Mouse (Mus musculus): ENCODE measurements around the gene Gramd1a.

Gramd1a gene

DNA sequence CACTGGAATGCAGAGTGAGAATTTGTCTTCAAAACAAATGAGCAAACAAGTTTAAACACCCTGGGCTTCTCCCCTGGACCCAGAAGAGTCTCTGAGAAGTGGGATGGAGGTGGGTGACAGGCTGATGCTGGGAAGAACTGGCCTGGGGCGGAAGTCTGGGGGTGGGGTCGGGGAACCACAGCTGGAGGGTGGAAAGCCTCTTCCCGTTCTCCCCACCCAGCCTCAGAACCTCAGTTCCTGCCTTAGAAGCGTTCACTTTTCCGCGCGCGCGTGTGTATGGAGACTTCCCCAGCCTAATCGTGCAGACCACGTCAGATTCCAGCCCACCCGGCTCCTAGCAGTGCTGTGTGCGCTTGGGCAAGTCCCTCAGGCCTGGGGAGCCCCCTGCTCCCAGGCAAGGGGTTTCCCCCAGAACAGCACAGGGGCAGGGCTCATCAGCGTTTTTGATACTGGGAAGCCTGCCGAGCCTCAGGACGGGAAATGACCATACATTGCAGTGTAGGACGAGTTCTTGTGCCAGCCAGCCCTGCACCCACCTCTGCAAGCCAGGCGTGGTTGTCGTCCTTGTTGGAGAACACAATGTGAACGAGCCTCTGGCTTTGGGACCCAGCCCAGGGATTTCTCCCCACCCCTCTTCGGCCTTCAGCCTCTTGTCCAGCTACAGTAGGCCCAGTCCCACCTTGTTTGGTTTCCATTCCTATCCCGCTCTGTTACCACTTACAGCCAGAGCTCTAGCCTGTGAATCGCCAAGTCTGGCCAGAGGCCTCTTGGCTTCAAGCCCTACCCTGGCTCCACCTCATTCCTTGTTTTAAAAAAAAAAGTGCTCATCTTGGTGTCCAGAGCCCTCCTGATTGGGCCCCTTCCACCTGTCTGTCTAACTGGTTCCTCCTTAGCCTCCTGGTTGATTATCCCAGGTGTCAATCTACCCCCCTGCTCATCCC, 4.1 kb downstream of the Gramd1a start:
- DNase-seq (ENCODE audit: low spot score): no peak

DNA sequence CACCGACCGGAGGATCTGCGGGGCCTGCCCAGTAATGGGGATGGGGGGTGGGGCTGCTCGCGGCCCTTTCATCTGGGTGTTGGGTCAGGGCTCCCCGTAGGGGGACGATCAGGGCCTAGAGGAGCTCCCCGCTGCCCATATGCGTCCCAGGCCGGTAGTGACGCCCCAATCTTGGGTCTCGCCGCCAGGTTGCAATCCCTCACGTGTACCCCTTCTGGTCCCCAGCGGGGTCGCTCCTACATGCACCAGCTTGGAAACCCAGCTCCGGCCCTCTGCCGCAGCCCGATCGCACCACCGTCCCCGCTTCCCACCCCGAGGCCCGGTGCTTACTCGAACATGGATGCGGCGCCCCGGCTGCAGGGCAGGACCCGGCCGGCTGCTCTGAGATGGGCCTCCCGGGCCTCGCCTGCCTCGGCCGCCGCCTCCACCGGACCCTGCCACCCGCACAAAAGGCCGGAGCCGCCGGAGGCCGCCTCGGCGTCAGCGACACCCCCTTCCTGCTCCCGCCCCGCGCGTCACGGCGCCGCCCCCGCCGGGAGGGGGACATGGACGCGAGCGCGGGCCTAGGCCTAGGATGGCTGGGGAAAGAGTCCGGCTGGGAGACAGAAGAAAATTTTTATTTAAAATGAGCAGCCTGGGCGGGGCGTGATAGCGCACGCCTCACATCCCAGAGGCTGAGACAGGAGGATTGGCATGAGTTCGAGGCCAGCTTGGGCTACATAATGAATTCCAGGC, 5.0 kb downstream of the Gramd1a start:
- peak; percentile 67 for DNase-seq (ENCODE audit: low spot score)

DNA sequence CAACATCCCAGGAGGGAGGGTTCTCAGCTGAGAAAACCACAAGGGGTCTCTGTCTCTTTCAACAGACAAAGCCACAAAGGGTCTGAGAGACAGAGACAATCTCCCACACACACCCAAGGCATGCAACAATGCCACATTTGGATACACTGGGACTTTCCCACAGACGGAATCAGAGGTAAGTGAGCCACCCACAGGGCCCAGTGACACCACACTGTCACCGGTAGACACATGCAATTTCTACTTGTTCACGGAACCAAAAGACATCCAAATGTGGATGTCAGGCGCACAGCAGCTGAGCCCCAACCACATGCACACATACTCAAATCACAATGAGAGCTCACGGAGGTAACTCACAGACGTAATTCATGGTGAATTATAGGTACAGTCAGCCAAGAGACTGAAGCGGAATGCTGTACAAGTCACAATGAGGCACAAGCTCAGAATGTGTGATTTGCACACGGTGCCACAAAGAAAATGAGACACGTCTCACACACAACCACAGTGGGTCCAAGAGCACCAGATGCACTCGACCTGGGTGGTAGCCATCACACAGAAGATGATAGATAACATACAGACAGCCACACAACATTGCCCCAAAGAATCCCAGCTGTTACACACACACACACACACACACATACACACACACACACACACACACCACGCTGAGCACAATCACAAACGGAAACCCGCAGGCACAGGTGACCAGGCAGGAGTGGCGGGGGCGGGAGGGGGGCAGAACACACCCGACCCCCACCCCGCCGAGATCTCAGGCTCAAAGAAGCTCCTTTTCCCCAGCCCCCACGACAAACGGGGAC, 5.7 kb downstream of the Gramd1a start:
- DNase-seq (ENCODE audit: low spot score): no peak

DNA sequence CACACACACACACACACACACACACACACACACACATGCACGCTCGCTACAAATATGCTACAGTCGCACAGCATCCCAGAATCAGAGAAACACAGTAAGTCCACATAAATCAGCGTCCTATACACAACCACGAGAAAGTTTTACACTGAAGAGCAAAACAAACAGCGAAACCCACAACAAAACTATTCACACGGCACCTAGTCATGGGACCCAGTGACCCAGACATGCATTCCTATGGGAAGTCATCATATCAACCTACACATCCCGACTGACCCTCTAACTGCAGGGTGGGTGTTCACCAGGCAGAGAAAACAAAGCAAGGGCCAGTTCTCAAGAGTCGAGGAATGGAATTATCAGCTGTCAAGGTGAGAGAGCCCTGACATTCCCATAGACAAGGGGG, 6.4 kb downstream of the Gramd1a start:
- no peak for DNase-seq (ENCODE audit: low spot score)

DNA sequence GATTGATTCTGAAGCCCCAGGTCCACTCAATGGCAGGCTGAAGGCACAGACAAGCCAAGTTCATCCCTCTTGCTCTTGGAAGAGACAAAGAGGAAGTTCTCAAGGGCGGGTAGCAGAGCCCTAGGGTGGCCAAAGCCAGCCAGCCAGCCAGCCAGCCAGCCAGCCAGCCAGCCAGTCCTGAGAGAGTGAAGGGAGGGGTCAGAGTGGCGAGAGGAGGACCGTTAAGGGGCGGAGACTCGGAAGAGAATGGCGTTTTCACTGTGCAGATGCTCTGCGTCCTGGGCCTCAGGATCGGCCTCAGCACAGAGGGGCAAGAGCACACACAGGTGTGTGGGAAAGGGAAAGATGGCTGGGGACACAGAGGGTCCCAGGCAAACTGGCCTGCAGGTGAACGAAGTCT, 6.9 kb downstream of the Gramd1a start:
- DNase-seq (ENCODE audit: low spot score): no peak

DNA sequence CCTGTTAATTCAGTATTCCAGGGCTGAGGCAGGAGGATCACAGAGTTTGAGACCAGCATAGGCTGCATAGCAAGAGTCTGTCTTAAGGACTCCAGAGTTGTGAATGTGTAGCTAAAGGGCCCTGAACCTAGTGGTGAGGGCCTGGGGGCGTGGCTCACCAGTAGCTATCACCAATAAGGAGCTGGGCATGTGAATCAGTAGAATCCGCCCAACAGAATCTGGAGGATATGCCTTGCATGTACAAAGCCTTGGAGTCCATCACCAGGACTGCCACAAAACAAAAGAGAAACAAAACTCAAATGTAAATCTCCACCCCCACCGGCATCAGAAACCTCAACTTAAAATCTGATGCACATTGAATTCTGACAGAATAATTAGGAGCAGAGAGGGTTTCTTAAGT, 7.6 kb downstream of the Gramd1a start:
- no peak for DNase-seq (ENCODE audit: low spot score)

DNA sequence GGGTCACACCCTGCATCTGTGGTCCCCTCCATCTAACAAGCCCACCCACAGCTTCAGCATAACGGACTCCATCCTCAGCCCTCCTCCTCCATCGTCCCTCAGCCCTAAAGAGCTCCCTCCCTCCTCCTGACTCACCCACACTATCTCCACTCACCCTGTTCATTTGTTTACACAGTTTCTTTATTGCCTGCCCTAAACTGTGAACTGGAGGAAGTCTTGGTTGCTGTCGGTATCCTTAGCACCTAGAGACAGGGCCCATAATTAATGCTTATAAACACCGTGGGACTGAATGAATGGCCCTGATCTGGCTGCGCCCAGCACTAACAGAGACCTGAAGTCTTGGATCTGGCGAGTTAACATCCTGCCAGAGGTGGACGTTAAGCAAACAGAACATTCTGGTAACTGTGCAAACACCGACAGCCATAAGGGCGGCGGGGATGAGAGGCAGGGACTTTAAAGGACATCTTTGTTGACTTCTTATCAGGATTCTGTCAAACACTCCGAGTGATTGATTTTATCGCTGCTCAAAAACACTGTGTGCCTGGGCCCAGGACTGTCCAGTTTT, 10.0 kb downstream of the Gramd1a start:
- no peak for DNase-seq (ENCODE audit: low spot score)

DNA sequence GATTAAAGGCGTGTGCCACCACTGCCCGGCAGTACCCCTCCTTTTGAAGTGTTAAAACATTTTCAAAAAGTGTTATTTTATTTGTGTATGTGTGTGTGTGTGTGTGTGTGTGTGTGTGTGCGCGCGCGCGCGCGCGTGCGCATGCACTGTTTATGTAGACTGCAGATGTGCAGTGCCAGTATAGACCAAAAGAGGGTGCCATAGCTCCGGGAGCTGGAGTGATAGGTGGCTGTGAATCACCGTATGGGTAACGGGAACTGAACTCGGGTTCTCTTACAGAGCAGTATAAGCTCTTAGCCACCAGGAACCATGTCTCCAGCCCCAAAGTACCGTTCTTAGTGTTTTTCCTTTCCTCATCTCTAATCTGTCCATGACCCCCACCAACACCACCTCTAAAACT, 10.8 kb downstream of the Gramd1a start:
- no peak for DNase-seq (ENCODE audit: low spot score)

DNA sequence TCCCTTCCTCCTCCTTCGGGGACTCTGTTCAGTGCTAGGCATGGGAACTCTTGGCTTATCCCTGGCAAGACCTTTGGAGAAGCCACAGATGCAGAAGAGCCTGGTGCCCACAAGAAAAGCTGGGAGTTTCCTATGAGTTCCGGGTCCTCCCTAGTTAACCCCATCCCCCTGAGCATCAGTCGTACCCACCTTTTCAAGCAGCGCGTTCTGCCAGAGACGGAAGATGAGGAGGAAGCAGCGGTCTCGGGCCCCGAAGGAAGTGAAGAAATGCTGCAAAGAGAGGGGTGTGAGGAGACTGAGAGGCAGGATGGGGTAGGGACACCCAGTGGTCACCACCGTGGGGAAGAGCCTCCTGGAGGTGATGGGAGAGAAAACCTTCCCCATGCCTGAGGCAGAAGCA, 14.8 kb downstream of the Gramd1a start:
- DNase-seq (ENCODE audit: low spot score): no peak

DNA sequence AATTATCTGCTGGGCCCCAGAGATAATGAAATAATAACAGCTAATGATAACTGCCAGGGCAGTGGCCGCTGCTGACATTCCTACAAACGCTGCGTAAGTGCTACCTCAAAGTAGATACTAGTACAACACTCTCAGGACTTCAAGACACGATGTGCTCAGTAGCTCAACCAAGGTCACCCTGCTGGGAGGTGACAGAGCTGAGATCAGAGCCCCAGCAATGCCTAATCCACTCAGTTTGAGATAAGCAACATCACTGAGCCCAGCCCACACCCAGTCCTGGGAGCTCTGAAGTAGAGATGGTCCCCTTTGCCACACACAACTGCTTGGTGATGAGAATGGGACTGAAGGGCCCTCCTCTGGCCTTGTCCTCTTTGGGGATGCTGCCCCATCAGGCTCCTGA, 15.4 kb downstream of the Gramd1a start:
- no peak for DNase-seq (ENCODE audit: low spot score)

DNA sequence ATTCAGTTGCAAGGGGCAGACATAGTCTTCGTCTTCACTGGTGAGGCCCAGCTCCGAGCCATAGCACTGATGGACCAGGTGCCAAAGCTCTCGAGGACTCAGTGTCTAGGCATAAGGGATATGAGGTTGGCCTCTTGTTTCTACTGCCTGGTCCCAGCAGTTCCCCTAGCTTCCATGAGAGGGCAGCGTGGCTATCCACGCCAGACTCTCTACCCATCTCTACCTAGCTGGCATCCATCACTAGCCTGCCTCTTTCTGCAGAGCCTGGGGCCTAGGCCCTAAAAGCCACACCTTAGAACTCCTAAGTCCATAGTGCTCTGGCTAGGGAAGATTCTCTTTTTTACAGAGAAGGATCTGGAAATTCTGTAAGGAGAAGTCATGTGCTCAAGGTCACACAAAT, 15.9 kb downstream of the Gramd1a start:
- DNase-seq (ENCODE audit: low spot score): no peak

DNA sequence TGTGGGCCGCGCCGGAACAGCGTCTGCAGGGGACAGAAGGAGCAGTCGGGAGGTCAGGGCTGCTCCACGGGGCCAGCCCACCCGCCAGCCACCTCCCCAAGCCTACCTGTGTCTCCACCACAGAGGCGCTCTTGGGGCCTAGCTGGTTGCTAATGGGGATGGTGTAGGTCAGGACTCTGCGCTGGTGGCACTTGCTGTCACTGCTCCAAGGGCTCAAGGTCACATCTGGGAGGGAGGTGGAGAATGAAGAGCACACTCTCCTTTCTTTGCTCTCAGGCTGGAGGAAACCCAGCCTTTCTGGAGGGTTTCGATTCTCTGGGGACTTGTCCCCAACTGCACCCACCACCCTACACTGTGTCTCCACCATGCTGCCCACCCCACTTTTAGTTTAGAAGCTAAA, 20.0 kb downstream of the Gramd1a start:
- DNase-seq (ENCODE audit: low spot score): no peak

DNA sequence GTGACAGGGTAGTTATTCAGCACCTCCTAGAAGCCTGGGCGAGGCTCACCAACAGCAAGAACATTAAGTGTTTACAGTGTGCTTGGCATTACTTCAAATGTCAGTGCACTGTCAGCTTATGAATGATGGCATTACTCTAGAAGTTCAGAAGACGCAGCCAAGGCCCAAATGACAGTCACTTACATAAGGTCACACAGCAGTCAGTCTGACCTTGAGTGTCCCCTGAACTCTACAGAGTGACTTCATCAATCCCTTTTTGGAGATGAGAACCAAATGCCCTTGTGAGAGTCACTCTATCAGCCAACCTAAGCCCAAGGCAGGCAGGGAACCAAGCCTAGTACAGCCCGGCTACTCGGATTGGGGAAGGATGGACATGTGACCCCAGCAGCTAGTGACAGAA, 23.8 kb downstream of the Gramd1a start:
- no peak for DNase-seq (ENCODE audit: low spot score)

DNA sequence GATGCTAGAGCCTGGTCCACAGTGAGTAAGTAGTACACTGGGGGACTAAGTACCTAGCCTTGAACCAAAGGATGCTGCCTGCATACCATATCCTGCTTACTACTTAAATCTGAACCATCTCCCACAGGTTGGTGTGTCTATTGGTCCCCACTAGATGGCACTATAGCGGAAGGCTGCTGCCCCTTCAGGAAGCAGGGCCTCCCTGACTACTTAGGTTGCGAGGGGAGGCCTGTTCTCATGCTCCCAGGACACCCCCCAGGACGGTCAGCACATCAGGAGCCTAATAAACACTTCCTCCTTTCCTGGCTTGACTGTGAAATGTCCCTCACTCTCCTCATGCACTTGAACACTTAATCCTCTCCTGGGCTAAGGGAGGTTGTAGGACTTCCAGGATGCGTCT, 24.9 kb downstream of the Gramd1a start:
- DNase-seq (ENCODE audit: low spot score): no peak

DNA sequence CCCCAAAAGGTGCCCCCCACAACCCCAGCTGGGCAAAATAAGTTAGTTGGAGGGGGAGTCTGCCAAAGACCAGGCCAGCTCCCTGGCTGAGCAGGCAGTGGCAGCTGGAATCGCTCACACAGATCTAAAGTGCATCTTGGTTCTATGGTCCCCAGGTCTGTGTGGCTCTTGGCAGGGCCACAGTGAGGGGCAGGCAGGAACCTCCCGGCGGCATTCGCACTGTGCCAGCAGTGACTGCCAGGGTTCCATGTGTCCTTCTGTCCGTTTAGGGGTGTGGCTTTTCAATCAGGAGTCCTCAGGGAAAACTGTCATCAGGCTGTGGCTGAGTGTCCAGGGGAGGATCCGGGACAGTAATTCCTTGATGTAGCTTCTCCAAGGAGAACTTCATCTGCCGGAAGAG, 25.5 kb downstream of the Gramd1a start:
- DNase-seq (ENCODE audit: low spot score): no peak

DNA sequence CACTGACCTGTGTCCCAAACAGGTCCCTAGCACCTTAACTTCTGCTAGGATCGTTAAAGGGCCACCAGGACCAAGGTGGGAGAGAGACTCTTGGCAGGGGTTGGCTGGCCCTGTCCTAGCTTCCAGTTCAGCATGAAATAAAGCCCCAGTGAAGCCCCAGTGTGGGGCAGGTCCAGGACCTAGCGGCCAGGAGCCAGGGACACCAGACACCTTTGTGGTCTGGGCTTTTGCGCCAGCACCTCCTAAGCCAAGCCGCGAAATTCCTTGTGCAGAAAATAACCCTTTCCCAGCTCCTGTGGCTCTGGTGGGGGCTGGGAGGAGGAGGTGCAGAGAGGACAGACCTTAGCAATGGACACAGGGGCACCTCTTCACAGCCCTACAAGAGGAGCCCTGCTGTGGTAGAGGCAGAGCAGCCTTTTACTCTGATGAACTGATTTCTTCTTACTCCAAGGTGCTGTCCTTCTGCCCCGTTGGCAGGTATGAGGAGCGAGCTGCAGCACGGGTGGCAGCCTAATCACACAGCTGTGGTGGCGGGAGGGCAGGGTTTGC, 27.5 kb downstream of the Gramd1a start:
- DNase-seq (ENCODE audit: low spot score): no peak

DNA sequence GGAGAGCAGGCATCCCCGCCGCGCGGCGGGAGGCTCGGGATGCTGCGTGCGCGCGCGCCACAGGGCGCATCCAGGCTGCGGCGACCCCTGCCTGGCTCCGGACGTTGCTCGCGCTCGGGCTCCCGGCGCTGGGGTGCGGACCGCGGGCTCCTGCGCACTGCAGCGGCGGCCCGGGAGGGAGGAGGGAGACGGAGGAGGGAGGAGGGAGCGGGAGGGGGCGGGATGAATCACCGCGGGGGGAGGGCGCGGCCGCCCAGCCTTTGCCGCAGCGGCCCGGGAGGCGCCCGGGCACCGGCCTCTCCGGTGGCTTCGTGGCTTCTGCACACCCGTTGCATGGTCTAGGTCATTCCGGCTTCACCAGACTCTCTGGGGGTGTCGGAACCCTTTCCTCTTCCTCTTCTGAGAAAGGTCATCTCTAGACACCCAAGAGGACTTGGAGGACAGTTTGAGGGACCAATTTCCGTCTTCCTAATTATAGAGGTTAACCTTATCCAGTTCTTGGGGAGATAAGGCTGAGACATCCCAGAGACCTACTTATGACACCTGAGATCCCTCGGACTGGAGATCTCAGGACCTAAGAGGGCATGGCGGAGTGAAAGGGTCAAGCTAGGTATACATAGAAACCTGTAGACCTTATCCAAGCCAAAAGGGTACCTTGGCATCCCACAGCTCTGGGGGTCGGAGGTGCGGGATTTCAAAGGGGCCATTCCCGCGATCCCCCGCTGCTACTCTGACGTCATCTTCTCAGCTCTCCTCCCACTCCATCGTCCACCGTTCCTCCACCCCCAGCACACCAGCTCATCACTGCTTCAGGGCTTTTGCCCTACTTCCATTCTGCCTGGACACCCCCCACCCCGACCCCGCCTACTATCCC, 28.6 kb downstream of the Gramd1a start, which contains the start of gene Scn1b:
Gene Scn1b, minus strand, starts transcription at position 153 of the 874 bp plus-strand sequence.
- DNase-seq (ENCODE audit: low spot score): no peak

DNA sequence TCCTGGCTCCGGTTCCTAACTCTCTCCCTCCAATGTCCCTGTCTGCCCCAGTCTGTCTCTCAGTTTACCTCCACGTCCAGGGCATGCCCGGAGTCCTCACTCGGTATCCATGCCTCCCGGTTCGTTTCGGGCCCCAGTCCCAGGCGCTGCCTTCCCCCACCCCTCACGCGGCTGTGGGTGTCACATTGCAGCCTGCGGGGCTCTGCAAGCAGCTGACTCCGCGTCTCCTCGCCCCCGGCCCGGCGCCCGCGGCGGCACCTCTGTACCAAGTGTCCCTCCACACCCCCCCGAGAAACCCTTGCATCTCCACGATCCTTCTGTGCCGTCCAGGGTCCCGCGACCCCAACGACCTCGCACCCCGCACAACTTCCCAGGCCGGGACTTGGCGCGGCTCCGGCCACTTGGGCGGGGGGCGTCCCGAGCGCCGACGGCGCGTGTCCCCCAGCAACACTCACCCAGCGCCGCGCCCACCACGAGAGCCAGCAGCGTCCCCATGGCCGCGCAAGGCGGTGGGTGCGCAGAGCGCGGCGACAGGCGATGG, 29.4 kb downstream of the Gramd1a start:
- DNase-seq (ENCODE audit: low spot score): no peak

DNA sequence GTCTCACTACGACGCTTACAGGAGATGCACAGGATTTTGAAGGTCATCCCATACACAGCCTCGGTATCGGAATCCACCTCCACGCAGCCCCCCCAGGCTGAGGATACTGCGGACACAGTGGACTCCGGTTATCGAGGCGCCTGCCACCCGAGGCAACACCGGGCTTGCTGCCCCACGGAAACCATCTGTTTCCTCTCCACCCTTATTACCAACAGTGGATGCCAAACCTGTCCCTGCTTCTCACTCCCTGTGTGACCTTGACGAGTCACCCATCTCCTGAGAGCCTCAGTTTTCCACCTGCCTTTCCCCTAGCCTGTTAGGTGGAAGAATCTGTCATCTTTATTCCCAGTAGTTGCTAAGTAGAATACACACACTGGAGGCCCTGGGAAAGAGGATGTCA, 30.6 kb downstream of the Gramd1a start:
- no peak for DNase-seq (ENCODE audit: low spot score)

DNA sequence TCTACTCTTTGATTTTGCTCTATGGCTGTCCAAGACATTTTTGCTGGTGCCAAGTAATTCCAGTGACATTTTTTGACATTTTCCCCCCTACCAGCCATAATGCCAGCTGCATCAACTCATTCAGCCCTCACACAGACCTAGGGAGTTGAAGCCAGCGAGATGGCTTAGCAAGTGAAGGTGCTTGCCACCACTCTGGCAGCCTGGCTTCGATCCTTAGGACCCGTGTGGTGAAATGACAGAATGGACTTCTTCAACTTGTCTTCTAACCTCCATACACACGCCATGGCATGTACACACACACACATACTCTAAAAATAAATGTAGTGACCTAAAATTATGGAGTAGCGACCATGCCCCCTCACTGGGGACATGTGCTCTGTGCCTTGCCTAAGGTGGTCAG, 31.3 kb downstream of the Gramd1a start:
- DNase-seq (ENCODE audit: low spot score): no peak

DNA sequence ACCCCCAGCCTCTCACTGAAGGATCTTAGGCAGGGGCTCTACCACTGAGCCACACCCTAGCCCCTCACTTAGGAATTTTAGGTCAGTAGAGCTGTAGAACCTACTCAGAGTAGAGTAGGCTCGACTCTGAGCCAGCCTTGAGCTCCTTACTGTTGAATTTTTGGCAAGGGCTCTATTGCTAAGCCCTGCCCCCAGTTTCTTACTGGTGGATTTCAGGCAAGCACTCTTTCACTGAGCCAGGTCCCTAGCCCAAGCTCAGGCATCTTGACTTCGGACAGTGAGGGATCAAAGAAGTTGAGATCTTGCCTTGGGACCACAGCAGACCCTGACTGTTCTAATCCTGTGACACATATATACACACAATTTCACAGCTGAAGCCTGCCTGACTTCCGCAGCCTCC, 32.0 kb downstream of the Gramd1a start:
- no peak for DNase-seq (ENCODE audit: low spot score)

Measured in urinary bladder, postnatal 10 days (tissue).